8 mouse cellular contexts compared by ENCODE assay signal in genomic region chr9:57074171-57074821, GRCm38 (mm10). TPM values are rescaled to one million over a fixed set of nuclear protein-coding genes. Genes with fewer than 3 reads are reported as not detected.
DNase-seq lines count a peak whose midpoint lies in the region; ATAC-seq and TF ChIP-seq lines count a peak whose summit lies in the region.

No protein-coding gene starts in this region.

- peak; percentile 43 for DNase-seq in adrenal gland, adult 2 months
- peak; percentile 37 for DNase-seq in heart, postnatal 0 days (ENCODE audit: low spot score)
- peak; percentile 38 to 61 for DNase-seq in kidney, postnatal 36 days
- DNase-seq in lung, postnatal 36 days: peak; percentile 44
- peak; percentile 51 to 64 for DNase-seq in spleen, postnatal 10 days (ENCODE audit: low spot score in 2 of 2)

- H3K27me3 ChIP-seq in E14TG2a.4 (ENCODE audit: insufficient read depth, low read length): no peaks in the 10 kb centered on the region
- no peaks in the 10 kb centered on the region for H3K27me3 ChIP-seq in embryonic facial prominence, embryonic 12.5 days
- no peaks in the 10 kb centered on the region for H3K27me3 ChIP-seq in heart, postnatal 0 days (ENCODE audit: control insufficient read depth, insufficient read depth, low read length)

- H3K9ac ChIP-seq in embryonic facial prominence, embryonic 12.5 days: peak overlapping the region; percentile 72
- peak overlapping the region; percentile 66 for H3K9ac ChIP-seq in heart, postnatal 0 days (replicated peaks; ENCODE audit: low read depth, low read length)

- H3K4me1 ChIP-seq in E14TG2a.4 (replicated peaks; ENCODE audit: low read depth, low read length): peaks cover 41% of the 10 kb centered on the region
- peaks cover 18% of the 10 kb centered on the region; the same call in 1 of the 2 replicates for H3K4me1 ChIP-seq in embryonic facial prominence, embryonic 12.5 days
- peaks cover 11% of the 10 kb centered on the region for H3K4me1 ChIP-seq in heart, postnatal 0 days (ENCODE audit: control insufficient read depth, insufficient read depth)

- no peak for TF ChIP-seq CTCF in E14TG2a.4 (conservative IDR thresholded peaks at IDR 0.05; ENCODE audit: low read length)
- peak; percentile 36 for TF ChIP-seq CTCF in heart, postnatal 0 days (IDR thresholded peaks at IDR 0.05; ENCODE audit: low read depth)

- peak overlapping the region; percentile 89 for H3K4me3 ChIP-seq in E14TG2a.4 (replicated peaks; ENCODE audit: low read length)
- peak overlapping the region; percentile 86 for H3K4me3 ChIP-seq in embryonic facial prominence, embryonic 12.5 days
- H3K4me3 ChIP-seq in heart, postnatal 0 days (ENCODE audit: low read depth, low read length): peak overlapping the region; percentile 88

- peak overlapping the region; percentile 94 for H3K27ac ChIP-seq in embryonic facial prominence, embryonic 12.5 days
- H3K27ac ChIP-seq in heart, postnatal 0 days (ENCODE audit: low read depth): peak overlapping the region; percentile 99

- no peak for ATAC-seq in embryonic facial prominence, embryonic 12.5 days (ENCODE audit: insufficient number of reproducible peaks, insufficient read depth, low FRiP score, low TSS enrichment)
- no peak for ATAC-seq in heart, postnatal 0 days (ENCODE audit: insufficient read depth, low read depth)
- no peak for ATAC-seq in activated CD4-positive, CD25-positive, alpha-beta regulatory T cell, adult 4 months

- 6% methylated on average over 21 of the region's 21 CpGs for WGBS in embryonic facial prominence, embryonic 12.5 days
- 7% methylated on average over 21 of the region's 21 CpGs for WGBS in heart, postnatal 0 days

- no peak for TF ChIP-seq EP300 in heart, postnatal 0 days (IDR thresholded peaks at IDR 0.05; ENCODE audit: low read depth)

- peak overlapping the region; percentile 92 for H3K4me2 ChIP-seq in embryonic facial prominence, embryonic 12.5 days (replicated peaks)
- H3K4me2 ChIP-seq in heart, postnatal 0 days (ENCODE audit: low read depth, low read length): peak overlapping the region; percentile 87

- no peaks in the 10 kb centered on the region for H3K9me3 ChIP-seq in E14TG2a.4 (ENCODE audit: low read length)
- H3K9me3 ChIP-seq in embryonic facial prominence, embryonic 12.5 days: no peaks in the 10 kb centered on the region
- no peaks in the 10 kb centered on the region for H3K9me3 ChIP-seq in heart, postnatal 0 days (replicated peaks; ENCODE audit: control insufficient read depth, low read length)

- peaks cover 13% of the 10 kb centered on the region for H3K36me3 ChIP-seq in E14TG2a.4 (ENCODE audit: insufficient read depth, low read length)
- H3K36me3 ChIP-seq in embryonic facial prominence, embryonic 12.5 days: no peaks in the 10 kb centered on the region
- no peaks in the 10 kb centered on the region for H3K36me3 ChIP-seq in heart, postnatal 0 days (replicated peaks; ENCODE audit: control insufficient read depth, insufficient read depth, low read length)

RNA-seq across cellular contexts. Expression of gene Sin3a, which starts 2.5 kb away (rescaled TPM):
- 10 to 100 TPM; 46.2 to 49.2 TPM for total RNA-seq in adrenal gland, adult 2 months (2021)
- 71.0 and 101 TPM in 2 replicates for polyA plus RNA-seq in adrenal gland, adult 2 months (2012; rRNA removed)
- 41.7 and 48.2 TPM in 2 replicates for polyA plus RNA-seq in embryonic facial prominence, embryonic 12.5 days (2016; fragmentation: Nextera tagmentation; extraction: Ambion mirVana)
- 27.9 and 39.6 TPM in 2 replicates for total RNA-seq in heart, postnatal 0 days (2014; rRNA removed; ENCODE audit: low replicate concordance)
- polyA plus RNA-seq in heart, postnatal 0 days (2015; fragmentation: Nextera tagmentation; extraction: Ambion mirVana): 9.7 and 12.1 TPM in 2 replicates
- 10 to 100 TPM; 31.7 to 33.5 TPM for polyA plus RNA-seq in activated CD4-positive, CD25-positive, alpha-beta regulatory T cell, adult 4 months (2017; shearing (Covaris generic))

RNA-seq across cellular contexts. Expression of gene Man2c1, which starts 56.2 kb away (rescaled TPM):
- 100 to 1,000 TPM in 1 of 2 experiments, 10 to 100 TPM in 1; 93.3 to 141 TPM for total RNA-seq in adrenal gland, adult 2 months (2021)
- 352 and 416 TPM in 2 replicates for polyA plus RNA-seq in adrenal gland, adult 2 months (2012; rRNA removed)
- 70.2 and 88.8 TPM in 2 replicates for polyA plus RNA-seq in embryonic facial prominence, embryonic 12.5 days (2016; fragmentation: Nextera tagmentation; extraction: Ambion mirVana)
- total RNA-seq in heart, postnatal 0 days (2014; rRNA removed; ENCODE audit: low replicate concordance): 106 and 138 TPM in 2 replicates
- 31.8 and 35.6 TPM in 2 replicates for polyA plus RNA-seq in heart, postnatal 0 days (2015; fragmentation: Nextera tagmentation; extraction: Ambion mirVana)
- polyA plus RNA-seq in activated CD4-positive, CD25-positive, alpha-beta regulatory T cell, adult 4 months (2017; shearing (Covaris generic)): 10 to 100 TPM; 38.8 to 51.6 TPM
